Mouse (Mus musculus): ENCODE measurements around the gene Gm49387.

Gene Gm49387

DNA sequence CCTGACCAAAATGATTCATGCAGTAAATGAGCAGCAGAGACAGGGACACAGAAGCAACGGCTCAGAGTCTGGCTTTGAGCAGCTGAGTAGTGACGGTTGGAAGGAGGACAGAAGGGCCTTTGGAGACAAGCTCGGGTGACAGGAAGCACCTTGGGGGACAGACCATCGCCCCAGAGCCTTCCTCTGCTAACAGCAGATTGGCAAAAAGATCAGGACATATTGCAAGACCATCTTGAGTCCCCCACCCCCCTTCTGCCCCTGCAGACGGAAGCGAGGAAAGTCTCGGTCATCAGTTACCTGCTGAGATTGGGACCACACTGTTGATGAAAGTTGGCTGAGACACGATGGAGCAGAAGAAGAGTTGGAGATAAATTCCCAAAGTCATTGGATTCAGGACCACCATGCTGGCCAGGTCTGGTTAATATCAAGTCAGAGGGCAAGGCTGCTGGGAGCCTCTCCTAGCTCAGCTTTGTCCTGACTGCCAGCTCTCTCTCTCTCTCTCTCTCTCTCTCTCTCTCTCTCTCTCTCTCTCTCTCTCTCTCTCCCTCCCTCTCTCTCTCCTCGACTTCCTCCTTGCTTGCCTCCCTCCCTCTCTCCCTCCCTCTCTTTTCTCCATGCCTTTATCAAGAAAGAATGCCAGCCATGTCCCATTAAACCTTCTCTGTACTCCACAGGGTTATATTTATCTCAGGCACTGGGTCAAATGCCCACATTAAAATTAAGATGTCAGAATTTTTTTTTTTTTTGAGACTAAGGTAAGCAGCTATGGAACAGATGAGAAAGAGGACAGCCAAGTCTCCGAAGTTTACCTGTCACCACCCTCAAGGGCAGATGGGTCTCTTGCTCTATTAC is 63.6 kb downstream of the Gm49387 start:
- DNase-seq (ENCODE audit: low spot score in 2 of 2) = no peak

DNA sequence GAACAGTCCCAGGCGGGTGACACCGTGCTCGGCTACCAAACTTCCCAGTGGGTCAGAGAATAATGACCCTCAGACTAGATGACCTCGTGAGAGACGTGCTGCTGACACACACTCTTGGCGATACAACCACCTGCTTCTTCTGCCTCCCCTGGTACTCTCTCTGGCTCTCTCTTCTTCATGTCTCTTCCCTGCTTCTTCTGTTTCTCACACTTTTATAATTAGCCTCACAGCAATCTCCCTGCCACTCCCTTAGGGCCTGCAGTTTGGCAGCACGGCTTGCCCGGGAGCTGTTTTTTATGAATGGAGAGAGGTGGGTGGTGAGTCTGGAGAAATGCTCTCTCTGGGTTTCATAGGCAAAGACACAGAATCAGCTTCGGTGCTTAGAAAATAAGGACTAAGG is 64.8 kb downstream of the Gm49387 start:
- DNase-seq (ENCODE audit: low spot score in 2 of 2) = no peak

DNA sequence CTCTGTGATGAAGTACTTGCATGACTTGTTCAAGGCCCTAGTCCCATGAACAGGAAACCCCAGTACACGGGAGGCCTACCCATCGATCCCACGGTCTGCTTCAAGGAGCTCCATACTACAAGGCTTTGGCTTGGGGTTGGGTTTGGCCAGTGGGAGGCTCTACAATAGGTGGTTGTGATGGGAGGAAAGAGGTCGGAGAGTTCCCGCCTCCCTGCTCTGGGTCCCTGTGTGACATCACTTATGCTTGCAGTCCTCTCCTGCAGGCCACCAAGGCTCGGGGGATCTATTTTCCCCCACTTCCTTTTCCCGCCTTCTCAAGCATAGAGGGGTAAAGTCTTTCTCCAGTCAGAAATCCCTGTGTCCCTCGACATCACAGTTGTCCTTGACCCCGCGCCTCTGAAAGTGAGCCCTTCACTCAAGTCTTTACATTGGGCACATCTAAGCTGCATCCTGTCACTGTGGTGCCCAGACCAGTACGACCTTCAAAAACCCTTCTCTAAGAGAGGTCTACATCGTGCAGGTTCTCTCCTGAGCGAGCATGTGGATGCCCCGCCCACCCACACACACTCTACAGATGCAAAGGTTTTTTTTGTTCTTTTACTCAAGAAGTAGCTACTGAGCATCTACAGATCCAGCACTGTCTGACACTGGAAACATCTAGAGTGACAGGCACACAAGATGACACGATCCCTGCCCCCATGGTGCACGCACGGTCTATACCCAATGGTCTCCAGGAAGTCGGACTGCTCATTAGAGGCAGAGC is 65.6 kb downstream of the Gm49387 start:
- no peak for DNase-seq (ENCODE audit: low spot score in 2 of 2)

DNA sequence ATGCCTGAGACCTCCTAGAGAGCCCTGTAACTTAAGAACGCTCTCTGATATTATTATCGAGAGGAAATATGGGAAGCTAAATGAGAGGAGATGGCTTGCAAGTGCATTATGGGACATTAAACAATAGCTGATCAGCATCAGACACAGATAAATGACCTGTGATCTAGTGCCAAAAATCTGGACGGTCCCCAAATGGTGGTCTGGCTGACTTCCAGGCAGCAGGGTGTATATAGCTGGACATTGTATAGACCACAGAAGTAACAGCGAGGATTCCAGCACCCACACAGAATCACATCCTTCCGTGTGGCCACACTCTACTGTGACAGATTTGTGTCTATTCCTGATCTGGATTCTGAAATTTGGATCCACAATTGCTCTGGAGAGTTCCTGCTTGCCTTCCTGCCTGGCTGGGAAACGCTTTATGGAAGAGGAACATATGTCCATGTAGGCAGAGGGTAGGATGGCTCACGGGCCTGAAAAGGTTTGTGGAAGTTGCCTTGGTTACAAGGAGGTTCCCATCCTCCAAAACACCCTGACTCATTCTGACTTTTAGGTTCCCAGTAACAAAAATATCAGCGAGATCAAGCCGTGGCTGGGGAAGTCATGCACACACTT is 68.0 kb downstream of the Gm49387 start:
- peak; percentile 20 to 38 for DNase-seq (ENCODE audit: low spot score in 2 of 2)

DNA sequence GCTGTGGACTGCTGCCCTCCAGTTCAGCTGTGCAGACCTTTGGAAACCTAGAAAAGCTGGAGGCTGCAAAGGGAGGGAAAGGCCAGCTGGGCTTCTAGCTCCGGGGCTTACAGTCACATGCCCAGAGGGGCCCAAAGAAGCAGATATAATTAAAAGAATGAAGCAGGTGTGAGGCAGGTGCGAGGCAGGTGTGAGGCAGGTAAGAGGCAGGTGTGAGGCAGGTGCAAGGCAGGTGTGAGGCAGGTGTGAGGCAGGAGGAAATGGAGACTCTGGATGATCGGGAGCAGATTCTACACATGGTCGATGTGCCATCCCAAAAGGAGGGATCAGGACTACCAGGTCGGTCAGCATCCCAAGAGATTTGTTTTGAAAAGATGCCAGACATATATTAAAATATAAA is 69.3 kb downstream of the Gm49387 start:
- DNase-seq (ENCODE audit: low spot score in 2 of 2) = no peak

DNA sequence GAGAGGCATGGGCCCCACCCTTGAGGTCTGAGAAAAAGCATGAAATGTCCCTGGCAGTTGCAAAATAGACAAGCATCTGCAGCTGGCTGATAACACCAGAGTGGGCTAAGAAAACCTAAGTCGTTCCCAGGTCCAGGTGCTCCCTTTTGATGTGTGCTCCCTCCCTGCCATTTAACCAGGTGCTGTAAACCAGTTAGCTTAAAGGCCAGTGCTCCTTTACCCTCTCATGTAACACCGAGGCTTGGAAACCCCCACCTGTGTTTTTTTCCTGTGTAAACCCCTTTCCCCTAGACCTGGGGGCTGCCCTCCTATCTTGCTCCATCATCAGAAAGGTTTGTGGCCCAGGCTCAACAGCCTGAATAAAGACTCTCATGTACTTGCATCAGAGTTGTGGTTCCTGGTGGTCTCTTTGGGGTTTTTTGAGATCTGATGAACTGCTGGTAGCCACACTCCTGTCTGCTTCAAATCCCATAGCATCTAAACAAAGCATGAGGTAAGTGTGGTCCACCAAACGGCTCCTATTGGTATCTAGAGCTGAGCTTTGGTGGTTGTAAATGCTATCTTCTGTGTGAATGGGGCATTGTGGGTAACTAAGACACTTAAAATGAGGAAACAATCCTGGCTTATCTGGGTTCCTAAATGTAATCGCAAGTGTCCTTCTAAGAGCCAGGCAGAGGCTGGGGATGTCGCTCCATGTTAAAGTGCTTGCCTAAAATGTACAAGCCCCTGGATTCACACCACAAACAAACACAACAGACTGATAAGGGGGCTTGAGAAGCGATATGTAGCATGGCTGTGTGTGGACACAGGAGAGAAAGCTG is 70.3 kb downstream of the Gm49387 start:
- DNase-seq (ENCODE audit: low spot score in 2 of 2) = no peak

DNA sequence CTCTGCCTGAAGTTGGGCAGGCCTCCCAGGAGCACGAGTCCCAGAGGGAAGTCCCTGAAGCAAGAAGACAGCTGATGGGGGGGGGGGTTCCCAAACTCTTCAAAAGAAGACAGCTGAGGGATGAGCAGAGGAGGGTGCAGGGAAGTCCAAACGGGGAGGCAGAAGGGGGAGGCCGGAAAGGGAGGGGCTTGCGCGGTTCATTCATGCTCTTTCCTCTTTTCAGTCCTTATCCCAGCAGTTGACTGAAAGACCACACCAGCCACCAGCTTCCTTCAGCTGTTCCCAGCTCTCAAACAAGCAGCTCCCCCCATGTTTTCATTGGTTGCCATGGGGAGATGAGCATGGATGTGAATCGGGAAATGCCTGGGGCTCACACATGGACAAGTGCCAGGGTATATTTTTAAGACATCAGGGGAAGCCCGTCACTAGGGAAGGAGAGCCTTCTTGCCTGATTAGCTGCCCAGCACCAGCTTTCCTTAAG is 71.5 kb downstream of the Gm49387 start:
- DNase-seq (ENCODE audit: low spot score in 2 of 2) = no peak

DNA sequence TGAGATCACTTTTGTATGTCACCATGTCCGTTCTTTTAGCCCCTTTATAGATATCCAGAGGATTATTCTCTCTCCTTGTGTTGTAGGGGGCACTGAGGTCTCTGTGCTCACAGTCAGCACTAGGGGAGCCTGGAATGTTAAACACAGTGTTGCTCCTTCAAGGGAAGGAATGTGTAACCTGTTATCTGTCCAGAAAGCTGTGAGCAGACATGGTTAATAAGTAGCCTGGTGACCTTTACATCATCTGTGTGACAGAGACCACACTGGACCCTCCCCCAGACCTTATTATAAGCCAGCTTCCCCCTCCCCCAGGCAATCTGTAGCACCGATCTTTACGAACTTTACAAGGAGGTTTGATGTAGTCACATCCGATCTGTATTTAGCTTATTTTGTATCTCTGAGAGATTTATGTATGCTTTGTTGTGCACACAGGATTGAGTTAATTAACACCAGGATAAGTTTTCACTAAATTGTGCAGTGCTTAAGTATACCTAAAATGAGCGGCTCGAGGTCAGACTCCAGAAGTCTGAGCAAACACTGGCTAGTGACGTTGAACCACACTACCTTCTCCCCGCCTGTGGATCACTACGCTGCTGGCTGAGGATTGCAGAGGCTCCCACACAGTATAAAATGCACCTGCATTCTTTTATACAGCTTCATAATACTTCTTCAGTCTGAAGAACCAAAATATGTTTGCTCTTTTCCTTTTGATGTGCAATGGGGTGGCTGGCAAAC is 75.0 kb downstream of the Gm49387 start:
- DNase-seq (ENCODE audit: low spot score in 2 of 2) = no peak

DNA sequence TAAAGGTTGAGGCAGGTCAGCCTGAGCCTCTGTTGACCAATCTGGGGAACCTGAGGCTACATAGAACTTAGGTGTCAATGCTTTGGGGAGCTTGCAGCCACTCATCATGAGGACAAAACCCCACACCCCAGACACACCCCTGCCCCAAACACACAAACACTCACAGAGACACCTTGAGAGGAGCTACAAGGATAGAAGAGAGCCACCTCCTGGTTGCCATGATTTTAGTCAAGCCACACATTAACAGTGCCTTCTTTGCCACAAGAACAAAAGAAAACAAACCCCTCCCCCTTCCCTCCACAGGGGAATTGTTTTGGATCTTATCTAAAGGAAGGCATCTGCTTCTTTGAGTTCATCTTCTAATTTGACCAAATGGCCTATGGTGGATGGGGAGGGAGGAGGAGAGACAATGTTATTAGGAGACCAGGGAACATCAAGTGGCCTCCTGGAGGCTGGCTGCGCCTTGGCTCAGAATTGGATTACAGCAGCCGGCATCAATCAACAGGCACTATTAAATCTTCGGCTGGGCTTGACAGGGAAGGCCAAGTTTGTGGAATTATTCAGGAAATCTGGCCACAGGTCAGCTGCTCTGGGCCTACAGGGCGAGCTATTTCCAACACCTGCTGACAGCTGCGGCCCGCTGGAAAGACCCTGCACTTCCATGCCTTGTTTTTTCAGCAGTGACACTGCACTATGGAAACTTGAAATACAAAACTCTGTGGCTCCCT is 76.1 kb downstream of the Gm49387 start:
- no peak for DNase-seq (ENCODE audit: low spot score in 2 of 2)

DNA sequence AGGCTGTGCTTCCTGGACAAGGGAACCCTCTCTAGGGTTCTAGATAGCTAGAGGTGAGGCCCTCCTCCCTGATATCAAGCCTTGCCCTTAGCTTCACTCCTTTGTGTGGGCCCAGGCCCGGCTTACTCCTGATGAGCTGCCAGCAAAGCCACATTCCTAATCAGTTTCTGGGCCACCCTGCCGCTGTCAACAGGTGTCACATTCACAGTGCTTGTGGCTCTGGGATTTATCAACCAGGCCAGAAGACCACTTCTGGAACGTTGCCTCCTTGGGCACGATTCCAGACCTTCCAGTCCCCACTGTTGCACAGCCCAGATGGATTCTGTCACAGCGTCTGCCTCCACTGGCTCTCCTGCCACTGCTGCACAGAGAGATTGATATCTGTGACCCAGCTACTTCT is 79.8 kb downstream of the Gm49387 start:
- DNase-seq (ENCODE audit: low spot score in 2 of 2) = no peak

DNA sequence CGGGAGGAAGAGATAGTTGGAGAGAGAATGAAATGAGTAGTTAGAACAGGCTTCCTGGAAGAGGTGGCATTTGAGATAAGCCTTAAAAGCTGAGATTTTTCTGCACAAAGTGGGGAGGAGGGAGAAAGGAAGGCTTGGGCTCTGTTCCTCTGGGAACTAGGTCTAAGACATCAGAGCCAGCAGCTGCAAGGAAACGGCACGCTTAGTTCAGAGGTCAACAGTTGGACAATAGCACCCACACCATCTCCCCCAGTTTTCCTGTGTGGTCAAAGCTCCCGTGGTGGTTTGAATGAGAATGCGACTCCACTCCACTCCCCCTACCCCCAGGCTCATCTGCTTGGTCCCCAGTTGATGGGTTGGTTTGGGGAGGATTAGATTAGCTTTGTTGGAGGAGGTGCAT is 81.5 kb downstream of the Gm49387 start:
- DNase-seq (ENCODE audit: low spot score in 2 of 2) = no peak

DNA sequence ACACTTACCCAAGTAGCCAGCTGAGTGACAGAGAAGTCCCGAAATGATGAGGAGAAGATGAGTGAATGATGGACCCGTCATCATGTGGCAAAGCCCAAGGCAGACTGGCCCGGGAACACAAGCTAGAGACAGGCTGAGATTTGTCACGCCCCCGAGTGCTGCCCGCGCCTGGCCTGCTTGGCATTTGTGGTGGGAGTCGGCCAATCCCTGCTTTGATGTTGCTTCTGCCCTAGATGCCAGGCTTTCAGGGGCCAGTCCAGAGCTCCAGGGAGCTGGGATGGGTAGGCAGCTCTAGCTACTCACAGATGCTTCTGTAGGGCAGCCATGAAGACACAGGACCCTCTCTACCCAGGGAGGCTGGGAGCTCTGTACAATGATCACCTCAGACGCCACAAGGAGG is 82.9 kb downstream of the Gm49387 start:
- DNase-seq (ENCODE audit: low spot score in 2 of 2) = no peak

DNA sequence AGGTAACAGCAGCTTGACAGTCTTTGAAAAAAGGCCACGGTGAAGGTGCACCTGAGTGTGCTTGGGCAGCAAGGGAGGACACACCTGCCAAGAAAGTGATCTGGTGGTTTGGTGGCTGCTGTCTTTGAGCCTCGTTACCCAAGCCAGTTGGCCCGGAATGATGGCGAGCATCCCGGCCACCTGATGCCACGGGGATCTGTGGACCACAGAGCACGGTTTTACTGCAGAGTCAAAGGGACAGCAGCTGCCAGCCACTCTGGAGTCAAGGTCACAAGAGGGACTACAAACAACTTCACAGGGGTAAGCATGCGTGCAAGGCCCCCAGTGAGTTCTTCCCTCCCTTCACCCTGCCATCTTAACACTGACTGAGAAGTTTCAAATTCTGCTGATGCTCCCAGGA is 83.4 kb downstream of the Gm49387 start:
- DNase-seq (ENCODE audit: low spot score in 2 of 2) = no peak

DNA sequence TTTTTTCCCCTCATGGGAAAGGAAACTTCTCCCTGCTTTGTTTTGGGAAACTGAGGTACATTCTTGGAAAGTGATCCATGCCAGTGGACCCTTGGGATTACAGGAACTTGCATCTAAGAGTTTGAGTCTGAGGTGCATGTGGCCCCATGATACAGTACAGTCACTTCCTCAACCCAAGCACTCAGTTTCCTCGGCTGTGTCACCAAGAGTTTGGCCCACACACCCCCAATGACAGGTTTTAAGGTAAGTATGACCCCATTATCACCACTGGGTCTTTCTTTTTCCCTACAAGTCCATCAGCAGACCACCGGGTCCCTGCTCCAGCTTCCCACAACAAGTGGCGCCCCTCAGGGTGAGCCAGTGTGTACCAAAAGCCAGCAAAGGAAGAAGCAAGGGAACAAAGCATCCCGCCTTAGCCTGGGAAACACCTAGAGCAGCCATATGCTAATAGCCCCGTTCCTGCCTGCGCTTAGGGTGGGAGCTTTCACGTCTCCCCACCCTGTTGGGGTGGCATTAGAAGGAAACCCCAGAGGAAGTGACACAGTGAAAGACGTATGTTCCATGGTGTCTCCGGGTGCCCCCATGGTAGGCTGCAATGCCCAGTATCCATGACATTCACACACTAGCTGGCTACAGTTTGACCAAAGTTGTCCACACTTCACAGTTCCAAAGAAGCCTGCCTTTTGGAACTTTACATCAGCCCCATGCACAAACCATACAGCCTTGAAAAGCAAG is 84.0 kb downstream of the Gm49387 start:
- DNase-seq (ENCODE audit: low spot score in 2 of 2) = no peak

DNA sequence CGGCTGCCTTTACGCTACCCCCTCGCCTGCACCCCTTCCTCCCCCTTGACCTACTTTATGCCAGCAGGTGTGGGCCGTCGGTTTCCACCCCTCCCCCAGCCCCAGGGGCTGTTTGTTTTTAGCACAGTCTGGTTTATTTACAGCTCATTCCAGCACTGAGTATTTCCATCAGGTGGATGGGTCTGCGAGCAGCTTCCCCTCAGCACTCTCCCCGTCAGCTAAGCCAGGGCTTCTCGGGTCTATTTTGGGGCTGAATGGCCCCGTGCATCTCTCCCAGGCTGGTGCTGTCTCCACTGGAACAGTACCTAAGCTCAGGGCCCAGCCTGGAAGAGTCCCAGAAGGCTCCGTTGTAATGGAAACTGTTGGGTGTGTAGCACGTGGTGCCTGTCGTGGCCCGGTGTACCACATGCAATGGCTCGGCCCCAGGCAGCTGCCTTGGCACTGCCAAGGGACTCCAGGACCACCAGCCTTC is 84.7 kb downstream of the Gm49387 start:
- no peak for DNase-seq (ENCODE audit: low spot score in 2 of 2)

DNA sequence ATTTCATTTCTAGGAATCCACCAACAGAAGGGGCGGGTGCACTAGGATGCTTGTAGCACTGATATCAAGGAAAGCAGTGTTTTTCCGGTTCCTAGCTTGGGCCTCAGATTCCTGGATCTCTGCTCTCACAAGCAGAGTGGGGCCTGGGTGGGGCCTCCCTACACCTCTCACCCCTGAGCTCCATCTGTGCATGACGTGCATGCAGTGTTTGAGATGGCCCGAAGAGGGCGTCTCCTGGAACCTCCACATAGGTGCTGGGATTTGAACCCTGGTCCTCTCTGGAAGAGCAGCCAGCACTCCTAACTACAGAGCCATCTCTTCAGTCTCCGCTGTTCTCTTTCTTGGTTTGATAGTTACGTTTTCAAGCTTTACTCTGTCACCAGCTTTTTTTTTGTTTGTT is 85.7 kb downstream of the Gm49387 start:
- DNase-seq (ENCODE audit: low spot score in 2 of 2) = no peak

DNA sequence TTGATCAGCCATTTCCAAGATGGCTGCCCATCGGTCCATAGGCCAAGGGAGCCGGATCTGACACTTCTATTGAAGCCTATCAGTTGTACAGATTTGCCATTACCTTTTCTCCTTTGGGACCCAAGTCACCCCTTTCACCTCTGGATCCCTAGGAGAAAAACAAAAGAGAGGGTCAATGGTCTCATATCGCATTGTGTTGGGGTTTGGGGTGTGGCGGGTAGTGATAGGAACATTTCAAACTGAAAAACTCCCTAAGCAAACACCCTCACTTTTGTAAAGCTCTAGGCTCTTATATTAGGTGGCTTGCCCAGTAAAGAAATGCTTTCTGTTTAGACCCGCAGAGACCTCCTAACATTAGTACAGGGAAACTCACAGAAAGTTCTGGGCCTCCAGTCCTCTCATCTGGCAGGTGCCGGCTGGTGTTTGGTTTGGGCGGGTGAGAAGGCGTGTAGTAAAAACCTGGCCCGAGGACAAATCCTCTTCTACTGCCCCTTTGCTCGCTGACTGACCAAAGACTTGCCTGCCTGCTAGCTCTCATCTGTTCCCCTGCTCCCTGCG is 96.7 kb downstream of the Gm49387 start:
- no peak for DNase-seq (ENCODE audit: low spot score in 2 of 2)

DNA sequence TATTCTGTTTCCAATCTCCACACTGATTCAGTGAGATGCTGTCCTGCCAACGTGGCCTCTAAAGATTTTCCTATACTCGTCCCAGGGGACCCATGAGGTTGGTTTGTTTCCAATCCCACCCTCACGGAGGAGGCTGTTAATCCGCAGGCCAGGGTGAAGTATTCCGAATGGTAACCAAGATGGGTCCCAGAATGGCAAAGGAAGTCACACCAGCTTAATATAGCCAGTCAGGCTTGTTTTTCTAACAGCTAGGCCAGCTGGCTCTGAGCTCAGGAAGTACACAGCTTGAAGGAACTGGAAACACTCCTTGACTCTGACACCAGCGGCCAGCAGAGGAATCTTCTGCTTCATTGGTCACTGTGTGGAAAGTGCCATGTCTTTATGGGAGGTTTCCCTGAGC is 103.4 kb downstream of the Gm49387 start:
- DNase-seq (ENCODE audit: low spot score in 2 of 2) = no peak

DNA sequence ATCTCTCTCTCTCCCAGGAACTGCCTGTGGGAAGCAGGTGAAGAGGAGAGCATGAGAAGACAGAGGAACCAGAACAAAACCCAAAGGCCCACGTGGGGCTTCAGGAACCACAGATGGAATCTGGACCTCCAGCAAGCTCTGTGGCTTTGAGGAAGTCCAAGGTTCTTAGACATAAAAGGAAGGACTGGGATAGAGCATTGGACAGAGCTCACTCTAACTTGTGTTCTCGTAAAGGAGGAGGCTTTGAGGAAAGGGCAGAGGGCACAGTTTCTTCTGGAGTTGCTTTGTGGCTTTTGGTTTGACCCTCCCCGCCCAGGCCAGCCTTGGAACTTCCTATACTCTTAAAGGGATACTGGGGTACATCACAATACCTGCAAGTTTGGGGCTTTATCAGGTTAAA is 108.0 kb downstream of the Gm49387 start:
- DNase-seq (ENCODE audit: low spot score in 2 of 2) = no peak

Data from frontal cortex, postnatal 25 days (tissue).